Mouse (Mus musculus): ENCODE measurements around the gene Specc1.

GRCm38 (mm10) chr11:62029171-62029570 is 72.6 kb downstream of the Specc1 start:
- TF ChIP-seq ZNF384 (IDR thresholded peaks at IDR 0.05; ENCODE audit: low read depth, low read length) (no peak), CHD2 (IDR thresholded peaks at IDR 0.05; ENCODE audit: low read depth, low read length) (no peak), ZC3H11A (IDR thresholded peaks at IDR 0.05; ENCODE audit: borderline replicate concordance, low read depth, low read length) (no peak), HCFC1 (IDR thresholded peaks at IDR 0.05; ENCODE audit: borderline replicate concordance, insufficient read depth, low read length) (no peak), MAFK (IDR thresholded peaks at IDR 0.05; ENCODE audit: insufficient read depth, low read depth, low read length) (no peak)
